Mouse (Mus musculus) hindbrain, embryonic 10.5 days (tissue): Measurements from ENCODE around the gene Ddx46. TPM values are rescaled to one million over a fixed set of nuclear protein-coding genes. Genes with fewer than 3 reads are reported as not detected.

Experiments
- DNase-seq: peaks from one replicate; pipeline ENCODE4 v3.0.0-alpha.2; 2017; ENCODE audit warnings: low spot score
- H3K27ac ChIP-seq: fragments of 300-500 bp; sonication (generic); 2 replicates; pipeline ENCODE4 v1.5.1; 2016; ENCODE audit warnings: mild to moderate bottlenecking, moderate library complexity
- H3K27me3 ChIP-seq: fragments of 300-500 bp; sonication (generic); 2 replicates; pipeline ENCODE4 v1.6.1; 2016; ENCODE audit warnings: mild to moderate bottlenecking; ENCODE audit not compliant: poor library complexity, insufficient read depth, severe bottlenecking
- H3K36me3 ChIP-seq: fragments of 300-500 bp; sonication (generic); 2 replicates; pipeline ENCODE4 v1.6.1; 2016; ENCODE audit warnings: mild to moderate bottlenecking, moderate library complexity
- H3K4me1 ChIP-seq: fragments of 300-500 bp; sonication (generic); replicated peaks from 2 replicates; pipeline ENCODE4 v1.6.1; 2016; ENCODE audit warnings: mild to moderate bottlenecking
- H3K4me3 ChIP-seq: fragments of 300-500 bp; sonication (generic); 2 replicates; pipeline ENCODE4 v1.5.1; 2016; ENCODE audit warnings: mild to moderate bottlenecking, moderate library complexity
- H3K9me3 ChIP-seq: fragments of 300-500 bp; sonication (generic); 2 replicates; pipeline ENCODE4 v1.6.1; 2016; ENCODE audit warnings: mild to moderate bottlenecking, moderate library complexity
- WGBS: fragments of 180-500 bp; shearing (Covaris S2); methylation state at CpG from one replicate; pipeline ENCODE4 v1.1.7; 2016; 5-methylcytosine and 5-hydroxymethylcytosine counted together
- polyA plus RNA-seq: library from polyadenylated mRNA; unstranded; fragments of >200 nt; fragmentation: Nextera tagmentation; extraction: Ambion mirVana; gene quantifications from 2 replicates; pipeline ENCODE4 v1.2.1, GENCODE M21; 2016

The Ddx46 gene
- polyA plus RNA-seq, 1 experiment from 2014 or later = 27.1 TPM

DNA sequence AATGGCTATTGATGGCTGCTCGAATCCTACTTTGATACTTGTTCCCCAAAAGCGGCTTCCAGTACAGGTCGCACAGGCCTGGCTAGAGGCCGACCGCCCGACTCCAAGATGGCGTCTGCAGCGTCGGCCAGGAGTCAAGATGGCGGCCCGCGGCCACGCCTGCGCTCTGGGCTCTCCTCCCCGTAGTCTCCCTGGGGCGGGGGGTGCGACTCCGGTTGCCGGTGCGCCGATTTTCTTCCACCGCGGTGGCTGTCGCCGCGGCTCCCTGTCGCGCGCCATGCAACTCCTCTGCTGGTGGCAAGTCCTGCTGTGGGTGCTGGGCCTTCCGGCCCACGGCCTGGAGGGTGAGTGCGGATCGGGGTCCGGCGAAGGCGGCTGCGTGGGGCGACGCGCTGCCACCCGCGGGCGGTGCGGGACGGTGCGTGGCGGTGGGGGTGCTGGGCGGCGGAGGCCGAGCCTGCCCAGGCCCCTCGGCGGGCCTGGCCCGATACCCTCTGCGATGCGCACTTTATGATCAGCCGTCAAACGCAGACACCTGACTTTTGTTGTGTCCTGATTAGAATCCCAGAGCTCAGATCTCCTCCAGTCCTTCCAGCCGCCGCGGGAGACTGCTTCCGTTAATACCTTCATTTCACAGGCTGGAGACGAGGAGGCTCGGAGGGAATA lies 79.8 kb downstream of the Ddx46 start, which contains the start of gene Txndc15:
Gene Txndc15, plus strand, starts transcription at position 150 of the 666 bp plus-strand sequence.
- under 1% methylated on average over 63 of the region's 63 CpGs for WGBS
- H3K36me3 ChIP-seq = peaks cover 22% of the 10 kb centered on the region
- H3K27ac ChIP-seq = peak within 1 kb of the TSS; percentile 97
- H3K27me3 ChIP-seq = no peaks in the 10 kb centered on the region
- peaks cover 11% of the 10 kb centered on the region for H3K4me1 ChIP-seq
- peak within 1 kb of the TSS; percentile 87 for H3K4me3 ChIP-seq
- peak; percentile 87 for DNase-seq
- H3K9me3 ChIP-seq = no peaks in the 10 kb centered on the region

DNA sequence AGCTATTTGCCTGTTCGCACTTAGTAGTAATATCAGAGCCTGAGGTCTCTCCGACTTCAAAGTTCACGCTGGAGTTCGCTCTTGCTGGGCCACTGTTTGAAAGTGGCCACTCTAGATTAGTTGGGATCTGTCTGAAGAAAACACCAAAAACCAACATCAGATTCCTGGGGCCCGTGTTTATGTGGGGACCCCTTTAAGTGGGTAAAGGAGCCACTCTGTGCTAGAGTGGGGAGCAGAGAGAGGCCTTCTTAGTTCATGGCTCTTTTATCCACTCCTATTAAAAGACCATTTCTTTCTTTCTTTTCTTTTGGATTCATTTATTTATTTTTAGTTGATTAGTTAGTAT lies 80.3 kb downstream of the Ddx46 start:
- WGBS = 15% methylated on average over 5 of the region's 5 CpGs

DNA sequence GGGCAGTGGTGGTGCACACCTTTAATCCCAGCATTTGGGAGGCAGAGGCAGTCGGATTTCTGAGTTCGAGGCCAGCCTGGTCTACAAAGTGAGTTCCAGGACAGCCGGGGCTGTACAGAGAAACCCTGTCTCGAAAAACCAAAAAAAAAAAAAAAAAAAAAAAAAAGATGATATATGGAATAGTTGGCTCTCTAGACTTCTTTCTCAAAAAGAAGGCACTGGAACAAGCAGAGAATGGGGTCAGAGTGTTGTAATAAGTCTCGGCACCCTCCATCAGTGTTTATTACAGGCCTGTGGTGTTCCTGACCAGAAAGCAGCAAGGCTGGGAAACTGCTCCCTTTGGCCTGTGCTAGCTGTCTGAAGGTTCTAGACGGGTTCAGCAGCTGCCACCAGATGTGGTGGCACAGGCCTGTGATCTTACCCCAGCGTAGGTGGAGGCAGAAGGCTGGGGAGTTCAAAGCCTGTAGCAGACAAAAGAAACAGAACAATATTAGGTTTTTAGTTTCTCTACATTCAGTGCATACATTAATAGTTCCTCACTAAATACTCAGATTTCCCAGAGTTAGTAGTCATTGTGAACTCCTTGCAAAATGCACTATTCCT lies 81.2 kb downstream of the Ddx46 start:
- Histone ChIP-seq H3K36me3 (peaks cover 34% of the 10 kb centered on the region), H3K4me3 (peak overlapping the region; percentile 87; the same call in 1 of the 2 replicates), H3K9me3 (no peaks in the 10 kb centered on the region), H3K27me3 (no peaks in the 10 kb centered on the region), H3K27ac (no peak overlapping the region), H3K4me1 (peaks cover 11% of the 10 kb centered on the region)
- WGBS = 88% methylated on average over 7 of the region's 7 CpGs
- no peak for DNase-seq

More for the DNA sequence above, 80.3 kb downstream of the Ddx46 start:
- Histone ChIP-seq H3K27ac (peak overlapping the region; percentile 97), H3K4me3 (peak overlapping the region; percentile 87), H3K4me1 (peaks cover 11% of the 10 kb centered on the region), H3K27me3 (no peaks in the 10 kb centered on the region), H3K36me3 (peaks cover 27% of the 10 kb centered on the region), H3K9me3 (no peaks in the 10 kb centered on the region)
- no peak for DNase-seq

DNA sequence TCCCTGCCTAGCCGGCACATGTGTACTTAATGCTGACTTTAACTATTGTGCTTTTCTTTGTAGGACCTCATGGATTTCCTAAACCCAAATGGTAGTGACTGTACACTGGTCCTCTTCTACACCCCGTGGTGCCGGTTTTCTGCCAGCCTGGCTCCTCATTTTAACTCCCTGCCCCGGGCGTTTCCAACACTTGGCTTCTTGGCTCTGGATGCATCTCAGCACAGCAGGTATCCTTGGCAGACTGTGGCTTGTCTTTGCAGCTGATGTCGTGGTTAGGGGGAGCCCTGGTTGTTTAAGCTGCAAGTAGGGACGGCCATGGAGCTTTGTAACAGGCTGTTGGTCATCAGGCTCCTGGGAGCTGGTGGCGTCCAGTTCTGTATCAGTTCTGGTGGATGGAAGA lies 86.7 kb downstream of the Ddx46 start:
- Histone ChIP-seq H3K27me3 (no peaks in the 10 kb centered on the region), H3K27ac (no peak overlapping the region), H3K9me3 (no peaks in the 10 kb centered on the region), H3K4me3 (no peak overlapping the region), H3K4me1 (peaks cover 3% of the 10 kb centered on the region; the same call in 1 of the 2 replicates), H3K36me3 (peaks cover 82% of the 10 kb centered on the region)
- no peak for DNase-seq
- 79% methylated on average over 8 of the region's 8 CpGs for WGBS

DNA sequence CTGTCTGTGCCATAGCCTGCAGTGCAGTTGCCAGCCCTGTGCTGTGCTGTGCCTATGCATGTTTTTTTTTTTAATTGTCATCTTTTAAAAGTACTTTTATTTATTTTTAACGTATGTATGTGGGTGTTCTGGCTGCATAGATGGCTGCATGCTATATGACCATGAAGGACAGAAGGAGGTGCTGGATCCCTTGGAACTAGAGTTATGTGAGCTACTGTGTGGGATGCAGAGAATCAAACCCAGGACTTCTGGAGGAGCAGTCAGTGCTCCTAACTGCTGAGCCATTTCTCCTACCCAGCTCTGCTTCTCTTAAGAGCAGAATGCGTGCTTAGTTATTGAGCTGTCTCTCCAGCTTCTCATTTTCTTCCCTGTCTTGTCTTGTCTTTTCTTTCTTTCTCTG lies 87.2 kb downstream of the Ddx46 start:
- no peak for DNase-seq
- Histone ChIP-seq H3K36me3 (peaks cover 82% of the 10 kb centered on the region), H3K4me1 (0 out of 2 replicates have a peak, but pooled peaks cover 1% of the 10 kb centered on the region), H3K9me3 (no peaks in the 10 kb centered on the region), H3K27me3 (no peaks in the 10 kb centered on the region), H3K27ac (no peak overlapping the region), H3K4me3 (no peak overlapping the region)
- WGBS = 95% methylated on average over 2 of the region's 2 CpGs

DNA sequence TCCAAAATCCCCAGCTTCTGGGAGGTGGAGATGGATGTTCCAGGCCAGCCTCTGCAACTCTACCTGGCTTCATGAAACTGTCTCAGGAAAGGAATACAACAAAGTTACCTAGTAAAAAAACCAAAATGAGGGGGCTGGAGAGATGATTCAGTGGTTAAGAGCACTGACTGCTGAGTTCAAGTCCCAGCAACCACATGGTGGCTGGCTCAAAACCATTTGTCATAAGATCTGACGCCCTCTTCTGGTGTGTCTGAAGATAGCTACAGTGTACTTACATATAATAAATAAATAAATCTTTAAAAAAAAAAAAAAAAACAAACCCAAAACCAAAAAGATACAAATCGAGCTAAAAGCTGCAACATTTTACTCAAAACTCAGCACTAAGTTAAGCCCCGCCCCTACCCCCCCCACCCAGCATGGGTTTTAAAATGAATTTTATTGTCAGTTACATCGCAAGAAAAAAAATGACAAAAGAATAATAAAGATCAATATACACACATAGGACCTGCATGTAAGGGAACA lies 91.8 kb downstream of the Ddx46 start:
- Histone ChIP-seq H3K36me3 (peaks cover 41% of the 10 kb centered on the region), H3K9me3 (no peaks in the 10 kb centered on the region), H3K4me3 (peak overlapping the region; percentile 69), H3K27me3 (no peaks in the 10 kb centered on the region), H3K27ac (peak overlapping the region; percentile 95), H3K4me1 (peaks cover 5% of the 10 kb centered on the region; the same call in 1 of the 2 replicates)
- DNase-seq = no peak
- 6% methylated on average over 4 of the region's 4 CpGs for WGBS

DNA sequence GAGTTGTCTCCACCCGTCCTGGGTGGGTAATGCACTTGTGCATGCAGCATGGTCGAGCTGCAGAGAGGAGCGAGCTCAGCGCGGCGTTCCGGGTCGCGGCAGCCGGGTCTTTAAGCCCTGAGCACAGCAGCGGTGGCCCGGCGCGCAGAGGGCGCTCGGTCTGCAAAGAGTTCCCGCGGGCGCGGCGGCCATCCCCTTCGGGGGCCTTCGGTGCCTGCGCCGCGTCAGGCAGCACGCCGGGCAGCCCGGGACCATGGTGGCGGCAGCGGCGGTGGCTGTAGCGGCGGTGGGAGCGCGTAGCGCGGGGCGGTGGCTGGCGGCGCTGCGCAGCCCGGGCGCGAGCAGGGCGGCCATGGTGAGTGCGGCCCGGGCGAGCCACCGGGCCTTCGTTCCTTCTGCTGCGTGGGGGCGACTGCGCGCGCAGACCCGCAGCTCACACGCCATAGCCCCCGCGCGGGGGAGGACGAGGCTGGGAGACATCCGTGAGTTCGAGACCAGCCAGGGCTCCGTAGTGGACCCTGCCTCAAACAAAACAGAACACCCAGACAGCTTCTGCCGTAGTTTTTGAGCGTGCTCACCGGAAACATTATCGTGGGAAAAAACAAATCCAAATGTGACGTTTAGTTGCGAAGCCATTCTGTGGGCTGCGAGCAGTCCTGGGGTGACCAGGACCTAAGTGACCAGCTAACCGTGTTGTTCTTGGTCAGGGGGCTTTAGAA lies 92.5 kb downstream of the Ddx46 start, which contains the start of gene Pcbd2:
Gene Pcbd2, plus strand, starts transcription at position 249 of the 719 bp plus-strand sequence.
- WGBS = under 1% methylated on average over 73 of the region's 73 CpGs
- Histone ChIP-seq H3K36me3 (peaks cover 35% of the 10 kb centered on the region), H3K9me3 (no peaks in the 10 kb centered on the region), H3K4me1 (peaks cover 5% of the 10 kb centered on the region; the same call in 1 of the 2 replicates), H3K27ac (peak within 1 kb of the TSS; percentile 95), H3K27me3 (no peaks in the 10 kb centered on the region), H3K4me3 (peak within 1 kb of the TSS; percentile 69)
- DNase-seq = peak; percentile 86

DNA sequence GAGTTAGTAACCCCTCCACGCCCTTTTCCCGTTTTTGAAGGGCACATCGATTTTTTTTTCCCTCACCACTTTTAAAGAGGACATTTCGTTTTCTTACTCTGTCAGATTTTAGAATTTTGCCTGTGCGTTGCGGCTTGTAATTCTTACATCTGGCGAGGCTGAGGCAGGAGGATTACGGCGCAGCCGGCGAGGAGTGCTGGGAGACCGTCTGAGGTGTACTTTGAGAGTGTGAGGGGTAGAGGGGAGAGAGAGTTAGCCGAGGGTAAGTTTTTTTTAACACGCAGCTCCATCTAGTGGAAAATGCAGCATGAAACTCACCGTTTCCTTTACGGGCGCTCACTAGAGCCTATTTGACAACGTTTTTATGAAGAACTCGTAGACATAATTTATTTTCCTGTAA lies 93.0 kb downstream of the Ddx46 start:
- no peaks in the 10 kb centered on the region for H3K9me3 ChIP-seq
- peak; percentile 71 for DNase-seq
- 6% methylated on average over 19 of the region's 19 CpGs for WGBS
- peak overlapping the region; percentile 69 for H3K4me3 ChIP-seq
- peaks cover 31% of the 10 kb centered on the region for H3K36me3 ChIP-seq
- H3K27me3 ChIP-seq = no peaks in the 10 kb centered on the region
- H3K4me1 ChIP-seq = peaks cover 5% of the 10 kb centered on the region; the same call in 1 of the 2 replicates
- H3K27ac ChIP-seq = peak overlapping the region; percentile 95

DNA sequence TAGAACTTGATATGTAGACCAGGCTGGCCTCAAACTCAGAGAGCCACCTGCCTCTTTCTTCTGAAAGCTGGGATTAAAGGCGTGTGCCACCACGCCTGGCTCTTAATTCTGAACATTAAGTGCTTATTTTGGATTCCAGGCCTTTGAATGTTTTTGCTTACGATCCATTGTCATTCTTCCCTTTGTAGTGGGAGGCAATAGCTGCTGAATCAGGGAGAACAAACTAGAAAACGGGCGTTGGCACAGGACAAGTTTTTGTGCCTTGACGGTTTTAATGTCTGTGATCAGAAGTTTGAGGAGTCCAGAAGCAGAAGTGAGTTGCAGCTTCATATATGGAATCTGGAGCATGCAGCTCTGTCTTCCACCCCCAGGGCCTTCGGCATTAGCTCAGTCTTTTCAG lies 95.9 kb downstream of the Ddx46 start:
- no peaks in the 10 kb centered on the region for H3K9me3 ChIP-seq
- 89% methylated on average over 7 of the region's 7 CpGs for WGBS
- H3K4me1 ChIP-seq = peaks cover 5% of the 10 kb centered on the region; the same call in 1 of the 2 replicates
- no peaks in the 10 kb centered on the region for H3K27me3 ChIP-seq
- no peak overlapping the region for H3K27ac ChIP-seq
- H3K4me3 ChIP-seq = no peak overlapping the region
- H3K36me3 ChIP-seq = peaks cover 8% of the 10 kb centered on the region; the same call in 1 of the 2 replicates
- no peak for DNase-seq

Other genes with a start within 250 kb of the Ddx46 start
- gene Slc34a1, start 236.8 kb upstream of the Ddx46 start, polyA plus RNA-seq = 0.22 TPM in 1 of 2 replicates, not detected in the other
- gene Pfn3, start 219.8 kb upstream of the Ddx46 start, polyA plus RNA-seq = not detected in 2 replicates
- gene F12, start 208.2 kb upstream of the Ddx46 start, polyA plus RNA-seq = 0.07 and 0.25 TPM in 2 replicates
- gene Grk6, start 190.0 kb upstream of the Ddx46 start, polyA plus RNA-seq = 51.5 and 52.3 TPM in 2 replicates
- gene Prr7, start 170.8 kb upstream of the Ddx46 start, polyA plus RNA-seq = 0.69 and 1.0 TPM in 2 replicates
- gene Dbn1, start 146.9 kb upstream of the Ddx46 start, polyA plus RNA-seq = 420 and 518 TPM in 2 replicates
- 194 and 221 TPM in 2 replicates for gene Pdlim7, start 121.4 kb upstream of the Ddx46 start, polyA plus RNA-seq
- 3.5 and 3.9 TPM in 2 replicates for gene Dok3, start 105.7 kb upstream of the Ddx46 start, polyA plus RNA-seq
- gene Ddx41, start 98.4 kb upstream of the Ddx46 start, polyA plus RNA-seq = 85.2 and 88.2 TPM in 2 replicates
- gene Fam193b, start 63.9 kb upstream of the Ddx46 start, polyA plus RNA-seq = 63.7 and 64.3 TPM in 2 replicates
- gene Tmed9, start 61.3 kb upstream of the Ddx46 start, polyA plus RNA-seq = 102 and 112 TPM in 2 replicates
- gene B4galt7, start 35.1 kb upstream of the Ddx46 start, polyA plus RNA-seq = 32.2 and 39.9 TPM in 2 replicates
- gene Caml, start 12.0 kb upstream of the Ddx46 start, polyA plus RNA-seq = 55.0 and 60.9 TPM in 2 replicates
- gene B230219D22Rik, start 58.1 kb downstream of the Ddx46 start, polyA plus RNA-seq = 42.2 and 50.0 TPM in 2 replicates
- 75.1 and 84.9 TPM in 2 replicates for gene Txndc15, start 79.6 kb downstream of the Ddx46 start, polyA plus RNA-seq
- 30.4 and 34.3 TPM in 2 replicates for gene Pcbd2, start 92.3 kb downstream of the Ddx46 start, polyA plus RNA-seq
- not detected in 2 replicates for gene Catsper3, start 149.5 kb downstream of the Ddx46 start, polyA plus RNA-seq
- 0.47 and 0.80 TPM in 2 replicates for gene Pitx1, start 201.2 kb downstream of the Ddx46 start, polyA plus RNA-seq